Mouse (Mus musculus) embryonic facial prominence, embryonic 15.5 days (tissue): Measurements from ENCODE around the gene Gm37240. TPM values are rescaled to one million over a fixed set of nuclear protein-coding genes. Genes with fewer than 3 reads are reported as not detected.

Source experiments
- ATAC-seq: fragments of 200-750 bp; cut with Nextera tagmentation; 2 replicates; pipeline ENCODE4 v1.8.0; 2017; ENCODE audit warnings: low read depth, moderate TSS enrichment; ENCODE audit not compliant: insufficient number of reproducible peaks, low FRiP score, low TSS enrichment
- H3K27ac ChIP-seq: fragments of 300-500 bp; sonication (generic); replicated peaks from 2 replicates; pipeline ENCODE4 v1.5.1; 2015; ENCODE audit warnings: mild to moderate bottlenecking, inconsistent platforms
- H3K27me3 ChIP-seq: fragments of 300-500 bp; sonication (generic); 2 replicates; pipeline ENCODE4 v1.6.1; 2015; ENCODE audit warnings: inconsistent platforms
- H3K36me3 ChIP-seq: fragments of 300-500 bp; sonication (generic); 2 replicates; pipeline ENCODE4 v1.6.1; 2015; ENCODE audit warnings: mild to moderate bottlenecking, inconsistent platforms
- H3K4me1 ChIP-seq: fragments of 300-500 bp; sonication (generic); 2 replicates; pipeline ENCODE4 v1.6.1; 2015; ENCODE audit warnings: inconsistent platforms
- H3K4me2 ChIP-seq: fragments of 300-500 bp; sonication (generic); replicated peaks from 2 replicates; pipeline ENCODE4 v1.6.1; 2015; ENCODE audit warnings: mild to moderate bottlenecking, inconsistent platforms
- H3K4me3 ChIP-seq: fragments of 300-500 bp; sonication (generic); replicated peaks from 2 replicates; pipeline ENCODE4 v1.5.1; 2015; ENCODE audit warnings: mild to moderate bottlenecking, inconsistent platforms
- H3K9ac ChIP-seq: fragments of 300-500 bp; sonication (generic); 2 replicates; pipeline ENCODE4 v1.6.1; 2015; ENCODE audit warnings: inconsistent platforms
- H3K9me3 ChIP-seq: fragments of 300-500 bp; sonication (generic); replicated peaks from 2 replicates; pipeline ENCODE4 v1.6.1; 2016; ENCODE audit warnings: inconsistent platforms
- WGBS: fragments of 180-500 bp; shearing (Covaris S2); methylation state at CpG from one replicate; pipeline ENCODE4 v1.1.7; 2015; 5-methylcytosine and 5-hydroxymethylcytosine counted together
- polyA plus RNA-seq: library from polyadenylated mRNA; unstranded; fragments of >200 nt; fragmentation: Nextera tagmentation; extraction: Ambion mirVana; gene quantifications from 2 replicates; pipeline ENCODE4 v1.2.1, GENCODE M21; 2015

Gene Gm37240
- polyA plus RNA-seq, 1 experiment from 2014 or later, result 12.8 TPM

DNA sequence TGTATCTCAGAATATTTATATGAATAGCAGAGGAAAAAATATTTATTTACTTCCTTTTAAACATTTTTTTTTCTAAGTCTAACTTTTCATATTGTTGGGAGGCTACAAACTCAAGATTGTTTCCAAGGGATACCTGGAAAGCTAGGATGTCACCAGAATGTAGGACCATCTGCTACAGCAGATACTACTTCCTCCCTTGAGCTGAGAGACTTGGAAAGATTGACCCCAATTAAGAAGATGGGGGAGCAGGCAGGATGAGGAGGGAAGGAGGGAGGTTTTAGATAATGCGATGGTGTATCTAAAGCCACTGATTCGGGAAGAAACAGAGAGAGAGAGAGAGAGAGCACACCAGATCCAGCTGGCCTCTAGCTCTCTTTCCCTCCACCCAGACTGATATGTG, 418.3 kb downstream of the Gm37240 start:
- no peaks in the 10 kb centered on the region for H3K9me3 ChIP-seq
- no peak overlapping the region for H3K9ac ChIP-seq
- ATAC-seq, result no peak
- no peak overlapping the region for H3K4me3 ChIP-seq
- no peaks in the 10 kb centered on the region for H3K27me3 ChIP-seq
- H3K36me3 ChIP-seq, result no peaks in the 10 kb centered on the region
- no peak overlapping the region for H3K4me2 ChIP-seq
- WGBS, result 70% methylated on average over 2 of the region's 2 CpGs
- no peak overlapping the region for H3K27ac ChIP-seq
- no peaks in the 10 kb centered on the region for H3K4me1 ChIP-seq

DNA sequence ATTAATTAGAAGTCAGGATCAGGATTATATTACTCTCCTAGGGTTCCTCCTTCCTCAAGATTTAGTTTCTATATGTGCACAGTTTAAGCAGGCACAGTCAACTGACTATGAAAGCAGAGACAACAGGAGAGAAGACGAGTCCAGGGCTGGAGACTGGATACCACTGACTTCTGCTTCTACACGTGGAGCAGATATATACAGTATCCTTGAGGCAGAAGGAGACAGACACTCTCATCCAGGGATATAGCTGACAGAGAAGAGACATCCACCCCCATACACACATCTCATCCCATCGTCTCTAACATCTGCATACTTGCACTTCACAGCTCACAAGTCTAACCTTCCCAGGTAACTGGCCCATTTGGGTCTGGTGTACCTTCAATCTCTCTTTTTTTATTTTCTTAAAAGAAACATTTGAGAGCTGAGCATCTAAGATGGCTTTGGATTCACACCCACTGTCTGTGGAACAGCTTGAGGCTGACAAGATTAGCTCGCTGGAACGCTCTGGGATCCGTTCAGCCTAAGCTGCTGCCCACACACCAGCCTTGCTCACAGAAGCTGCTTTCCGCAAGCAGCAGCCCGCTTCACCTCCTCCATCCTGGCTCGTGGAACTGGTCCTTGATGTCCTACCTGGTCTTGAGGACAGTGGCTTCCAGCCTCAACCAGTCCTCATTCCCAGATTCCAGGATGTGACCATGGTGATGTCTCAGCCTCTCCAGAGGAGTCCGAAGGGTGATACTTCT, 421.9 kb downstream of the Gm37240 start:
- Histone ChIP-seq H3K9ac (no peak overlapping the region), H3K27ac (no peak overlapping the region), H3K4me1 (no peaks in the 10 kb centered on the region), H3K27me3 (no peaks in the 10 kb centered on the region), H3K36me3 (no peaks in the 10 kb centered on the region), H3K4me2 (no peak overlapping the region), H3K9me3 (no peaks in the 10 kb centered on the region), H3K4me3 (no peak overlapping the region)
- ATAC-seq, result no peak
- WGBS, result 77% methylated on average over 10 of the region's 10 CpGs

DNA sequence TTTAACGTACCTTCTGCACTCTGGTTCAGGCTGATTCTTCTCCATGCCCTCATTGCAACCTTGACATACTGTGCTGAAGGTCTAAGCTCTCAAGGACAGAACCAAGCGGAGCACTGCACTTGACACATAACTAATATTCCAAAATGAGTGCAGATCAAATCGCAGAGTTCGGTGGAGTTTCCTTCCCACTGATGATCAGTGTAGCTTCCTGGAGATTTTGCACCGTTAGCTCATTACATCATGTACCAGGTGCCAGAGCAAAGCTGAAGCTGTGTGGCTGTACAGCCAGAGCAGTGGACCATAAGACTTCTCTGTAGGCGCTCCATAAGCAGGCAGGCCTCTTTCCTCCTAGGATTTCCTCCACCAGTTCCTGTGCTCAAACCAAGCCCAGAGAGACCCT, 427.3 kb downstream of the Gm37240 start:
- Histone ChIP-seq H3K4me1 (no peaks in the 10 kb centered on the region), H3K9me3 (no peaks in the 10 kb centered on the region), H3K9ac (no peak overlapping the region), H3K4me3 (no peak overlapping the region), H3K4me2 (no peak overlapping the region), H3K27ac (no peak overlapping the region), H3K27me3 (no peaks in the 10 kb centered on the region), H3K36me3 (no peaks in the 10 kb centered on the region)
- ATAC-seq, result no peak
- 89% methylated on average over 6 of the region's 6 CpGs for WGBS

DNA sequence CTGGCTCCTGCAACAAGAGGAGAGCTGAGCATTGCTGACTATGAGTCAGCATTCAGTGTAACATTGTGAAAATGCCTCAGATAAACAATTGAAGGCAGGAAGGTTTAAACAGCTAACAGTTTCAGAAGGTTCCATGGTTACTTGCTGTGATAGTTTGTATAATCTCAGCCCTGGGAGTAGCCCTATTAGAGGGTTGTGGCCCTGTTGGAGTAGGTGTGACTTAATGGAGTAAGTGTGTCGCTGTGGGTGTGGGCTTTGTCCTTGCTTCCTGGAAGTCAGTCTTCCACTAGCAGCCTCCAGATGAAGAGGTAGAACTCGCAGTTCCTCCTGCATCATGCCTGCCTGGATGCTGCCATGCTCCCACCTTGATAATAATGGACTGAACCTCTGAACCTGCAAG, 430.3 kb downstream of the Gm37240 start:
- H3K27ac ChIP-seq, result no peak overlapping the region
- no peaks in the 10 kb centered on the region for H3K36me3 ChIP-seq
- no peaks in the 10 kb centered on the region for H3K9me3 ChIP-seq
- H3K9ac ChIP-seq, result no peak overlapping the region
- 78% methylated on average over 2 of the region's 2 CpGs for whole genome bisulfite sequencing
- H3K27me3 ChIP-seq, result no peaks in the 10 kb centered on the region
- H3K4me1 ChIP-seq, result no peaks in the 10 kb centered on the region
- ATAC-seq, result no peak
- H3K4me2 ChIP-seq, result no peak overlapping the region
- H3K4me3 ChIP-seq, result no peak overlapping the region

DNA sequence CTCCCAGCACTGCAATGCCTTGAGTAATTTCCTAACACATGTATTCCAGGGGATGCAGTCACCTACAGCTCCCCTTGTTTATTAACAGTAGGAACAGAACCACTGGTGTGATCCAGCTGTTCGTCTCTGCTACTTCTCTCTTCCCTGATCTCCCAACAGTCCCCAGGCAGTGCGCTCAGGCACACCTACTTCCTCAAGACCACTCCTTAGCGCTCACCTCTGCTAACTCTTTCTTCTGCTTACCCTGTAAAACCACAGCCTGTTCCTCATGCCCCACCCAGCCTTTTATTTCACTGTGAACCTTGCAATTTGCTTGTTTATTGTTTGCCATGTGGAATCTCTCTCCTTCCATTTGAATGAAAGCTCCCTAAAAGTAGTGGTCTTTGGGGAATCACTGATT, 431.9 kb downstream of the Gm37240 start:
- Histone ChIP-seq H3K36me3 (no peaks in the 10 kb centered on the region), H3K4me2 (no peak overlapping the region), H3K27ac (no peak overlapping the region), H3K9ac (no peak overlapping the region), H3K9me3 (no peaks in the 10 kb centered on the region), H3K4me1 (no peaks in the 10 kb centered on the region), H3K4me3 (no peak overlapping the region), H3K27me3 (no peaks in the 10 kb centered on the region)
- no peak for ATAC-seq
- 65% methylated on average over 3 of the region's 3 CpGs for WGBS

DNA sequence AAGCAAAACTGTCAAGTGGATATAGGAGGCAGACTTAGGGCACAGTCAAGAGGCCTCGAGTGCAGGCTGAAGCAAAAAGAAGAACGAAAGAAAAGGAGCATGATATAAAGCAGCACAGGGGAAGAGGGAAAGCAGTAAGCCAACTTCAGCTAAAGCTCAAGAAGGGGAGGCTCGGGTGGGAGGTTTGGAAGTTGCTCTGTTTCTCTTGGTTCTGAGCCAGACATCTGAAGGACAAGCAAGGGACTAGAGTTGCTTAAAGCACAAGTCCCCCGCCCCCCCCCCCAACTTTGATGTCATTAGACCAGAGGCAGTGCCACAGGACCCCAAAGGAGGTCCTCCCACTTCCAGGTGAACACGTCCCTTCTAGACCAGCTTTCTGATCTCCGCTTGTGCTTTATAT, 433.3 kb downstream of the Gm37240 start:
- Histone ChIP-seq H3K9me3 (no peaks in the 10 kb centered on the region), H3K36me3 (no peaks in the 10 kb centered on the region), H3K4me3 (no peak overlapping the region), H3K27me3 (no peaks in the 10 kb centered on the region), H3K4me1 (no peaks in the 10 kb centered on the region), H3K4me2 (no peak overlapping the region), H3K27ac (no peak overlapping the region), H3K9ac (no peak overlapping the region)
- WGBS, result 78% methylated on average over 6 of the region's 6 CpGs
- no peak for ATAC-seq

DNA sequence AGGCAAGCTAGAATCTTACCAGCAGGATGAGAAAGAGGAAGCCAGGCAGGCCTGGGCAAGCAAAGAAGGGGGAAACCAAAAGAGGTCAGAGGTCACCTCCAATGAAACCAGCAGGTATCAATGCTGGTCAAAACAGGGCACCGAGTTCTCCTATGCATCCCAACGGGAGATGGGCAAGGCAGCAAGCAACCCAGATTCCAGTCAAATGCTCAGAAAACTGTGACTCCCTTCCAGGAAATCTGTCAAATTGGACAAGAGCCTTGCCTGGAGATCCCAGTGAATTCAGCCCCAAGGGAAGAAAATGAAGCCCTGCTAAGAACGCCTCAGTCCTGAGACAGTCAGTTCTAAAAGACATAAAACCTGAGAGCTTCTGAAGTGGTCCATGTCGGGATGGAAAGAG, 437.9 kb downstream of the Gm37240 start:
- no peaks in the 10 kb centered on the region for H3K27me3 ChIP-seq
- 58% methylated on average over 4 of the region's 4 CpGs for WGBS
- no peaks in the 10 kb centered on the region for H3K9me3 ChIP-seq
- H3K4me3 ChIP-seq, result no peak overlapping the region
- no peak overlapping the region for H3K4me2 ChIP-seq
- no peak overlapping the region for H3K27ac ChIP-seq
- ATAC-seq, result no peak
- H3K4me1 ChIP-seq, result no peaks in the 10 kb centered on the region
- no peak overlapping the region for H3K9ac ChIP-seq
- H3K36me3 ChIP-seq, result no peaks in the 10 kb centered on the region

DNA sequence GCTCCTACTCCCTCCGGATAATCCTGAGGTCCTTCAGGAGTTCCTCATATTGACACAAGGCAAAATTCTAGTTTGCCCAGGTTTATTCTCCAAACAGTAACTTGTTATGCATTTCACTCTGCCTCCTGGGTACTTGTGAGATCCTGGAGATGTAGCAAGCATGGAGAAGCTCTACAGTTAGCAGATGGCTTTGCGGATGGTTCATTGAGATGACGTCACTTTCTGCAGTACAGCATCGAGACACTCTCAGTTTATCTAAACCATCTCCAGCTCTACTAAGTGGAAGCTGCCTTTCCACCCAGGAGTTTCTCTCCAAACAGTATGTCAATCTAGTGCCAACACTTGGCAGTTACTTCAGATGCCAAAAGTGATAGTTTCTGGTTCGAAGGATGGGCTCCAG, 444.5 kb downstream of the Gm37240 start:
- H3K4me1 ChIP-seq, result no peaks in the 10 kb centered on the region
- H3K9ac ChIP-seq, result no peak overlapping the region
- no peaks in the 10 kb centered on the region for H3K9me3 ChIP-seq
- H3K27me3 ChIP-seq, result no peaks in the 10 kb centered on the region
- H3K36me3 ChIP-seq, result no peaks in the 10 kb centered on the region
- no peak overlapping the region for H3K4me2 ChIP-seq
- H3K27ac ChIP-seq, result no peak overlapping the region
- 86% methylated on average over 5 of the region's 5 CpGs for WGBS
- no peak overlapping the region for H3K4me3 ChIP-seq
- no peak for ATAC-seq

DNA sequence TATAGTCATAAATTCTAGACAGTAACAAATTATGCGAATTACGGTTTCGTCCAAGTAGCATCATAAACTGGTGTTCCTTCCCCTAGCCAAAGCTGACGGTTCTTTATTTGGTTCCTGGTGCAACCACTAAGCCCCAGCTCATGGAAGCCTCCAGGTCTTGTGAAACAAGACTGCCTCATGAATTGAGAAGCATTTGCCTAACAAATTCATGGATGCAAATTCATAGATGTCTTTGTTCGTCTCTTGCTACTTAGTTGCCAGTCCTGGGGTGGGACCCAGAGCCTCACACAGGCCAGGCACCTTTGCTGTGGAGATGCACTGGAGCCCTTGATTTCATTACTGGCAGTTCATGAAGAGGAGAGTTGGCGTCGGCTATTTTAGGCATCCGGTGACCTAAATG, 445.1 kb downstream of the Gm37240 start:
- H3K36me3 ChIP-seq, result no peaks in the 10 kb centered on the region
- no peak for ATAC-seq
- H3K9me3 ChIP-seq, result no peaks in the 10 kb centered on the region
- H3K4me1 ChIP-seq, result no peaks in the 10 kb centered on the region
- no peak overlapping the region for H3K4me3 ChIP-seq
- no peak overlapping the region for H3K9ac ChIP-seq
- H3K27ac ChIP-seq, result no peak overlapping the region
- no peak overlapping the region for H3K4me2 ChIP-seq
- no peaks in the 10 kb centered on the region for H3K27me3 ChIP-seq
- WGBS, result 89% methylated on average over 8 of the region's 8 CpGs

DNA sequence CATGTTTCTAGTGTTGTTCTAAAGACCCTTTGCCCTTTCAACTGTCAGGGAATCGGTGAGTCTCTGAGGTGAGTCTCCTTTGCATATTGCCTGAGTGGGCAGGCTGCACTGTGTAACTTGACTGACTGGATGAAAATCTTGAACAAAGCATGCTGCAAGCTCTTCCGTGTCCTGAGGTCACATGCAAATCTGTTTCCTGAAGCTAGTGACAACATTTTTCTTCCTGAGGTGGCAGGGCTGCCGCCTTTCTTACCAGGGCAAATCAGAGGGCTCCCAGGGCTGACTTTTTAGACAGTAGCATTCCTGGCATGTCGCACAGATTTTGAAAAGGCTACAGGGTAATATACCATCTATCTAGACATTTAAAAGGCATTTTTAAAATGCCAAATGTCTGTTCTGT, 451.9 kb downstream of the Gm37240 start:
- H3K27me3 ChIP-seq, result no peaks in the 10 kb centered on the region
- H3K9ac ChIP-seq, result no peak overlapping the region
- H3K4me1 ChIP-seq, result peaks cover 10% of the 10 kb centered on the region; the same call in 1 of the 2 replicates
- 41% methylated on average over 4 of the region's 4 CpGs for WGBS
- no peak overlapping the region for H3K27ac ChIP-seq
- H3K9me3 ChIP-seq, result no peaks in the 10 kb centered on the region
- no peak overlapping the region for H3K4me3 ChIP-seq
- ATAC-seq, result no peak
- H3K36me3 ChIP-seq, result no peaks in the 10 kb centered on the region
- H3K4me2 ChIP-seq, result no peak overlapping the region

DNA sequence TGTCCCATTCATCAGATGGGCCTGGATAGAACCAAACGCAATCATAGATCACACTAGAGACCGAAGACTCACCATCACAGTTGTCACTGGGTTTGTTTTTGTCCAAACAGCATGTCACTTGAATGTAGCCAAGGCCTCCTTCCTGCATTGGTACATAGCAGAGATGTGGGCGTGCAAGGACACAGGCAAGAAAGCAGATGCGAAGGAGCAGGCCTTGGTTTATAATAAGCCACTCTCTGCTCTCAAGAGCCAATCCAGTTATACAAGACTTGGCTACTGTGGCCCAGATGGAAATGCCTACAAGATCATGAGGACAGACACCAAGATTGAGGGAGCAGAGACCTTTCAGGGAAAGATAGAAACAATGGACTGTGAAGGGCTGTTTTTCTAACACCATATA, 456.1 kb downstream of the Gm37240 start:
- WGBS, result 90% methylated on average over 4 of the region's 4 CpGs
- H3K4me2 ChIP-seq, result no peak overlapping the region
- peaks cover 10% of the 10 kb centered on the region; the same call in 1 of the 2 replicates for H3K4me1 ChIP-seq
- no peak overlapping the region for H3K9ac ChIP-seq
- H3K9me3 ChIP-seq, result no peaks in the 10 kb centered on the region
- no peak overlapping the region for H3K4me3 ChIP-seq
- H3K36me3 ChIP-seq, result no peaks in the 10 kb centered on the region
- H3K27ac ChIP-seq, result no peak overlapping the region
- ATAC-seq, result no peak
- no peaks in the 10 kb centered on the region for H3K27me3 ChIP-seq

DNA sequence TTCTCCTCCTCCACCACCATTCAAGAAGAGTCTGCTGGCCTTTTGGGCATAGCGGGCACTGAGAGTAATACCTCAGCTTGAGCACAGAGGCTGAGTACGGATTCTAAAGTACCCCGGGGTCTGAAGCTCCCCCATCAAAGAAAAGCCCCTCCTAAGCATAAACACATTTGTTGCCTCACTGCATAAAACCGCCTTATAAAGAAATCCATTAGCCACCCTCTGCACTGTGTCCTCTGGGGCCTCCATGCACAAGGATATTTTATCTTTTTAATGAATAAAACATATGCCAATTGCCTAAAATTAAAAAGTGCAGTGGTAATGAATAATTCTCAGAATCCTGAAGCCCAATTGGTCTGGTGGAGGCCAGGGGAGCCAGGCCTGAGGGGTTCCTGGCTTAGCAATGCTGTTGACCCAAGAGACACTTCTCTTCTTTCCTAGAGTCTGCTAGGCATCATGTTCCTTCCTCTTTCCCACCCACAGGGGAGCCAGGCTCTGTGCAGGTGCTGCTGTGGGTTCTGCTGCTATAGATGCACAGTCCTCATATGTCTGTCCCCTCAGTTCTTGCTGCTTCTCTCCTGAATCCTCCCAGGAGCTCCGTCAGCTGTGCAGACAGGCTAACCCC, 463.8 kb downstream of the Gm37240 start:
- no peak for ATAC-seq
- Histone ChIP-seq H3K9ac (no peak overlapping the region), H3K27me3 (no peaks in the 10 kb centered on the region), H3K27ac (no peak overlapping the region), H3K9me3 (no peaks in the 10 kb centered on the region), H3K4me3 (no peak overlapping the region), H3K36me3 (no peaks in the 10 kb centered on the region), H3K4me2 (no peak overlapping the region), H3K4me1 (no peaks in the 10 kb centered on the region)
- 73% methylated on average over 5 of the region's 5 CpGs for WGBS
